Mouse (Mus musculus) cortical plate, adult 2 months (tissue): ENCODE data around the gene H2-Oa. TPM values are rescaled to one million over a fixed set of nuclear protein-coding genes. Genes with fewer than 3 reads are reported as not detected.

Source experiments
- H3K27ac ChIP-seq: fragments of 200-500 bp; 2 replicates; pipeline ENCODE4 v1.5.1; 2012; ENCODE audit warnings: low read length, control low read depth, inconsistent platforms; ENCODE audit not compliant: insufficient read depth
- H3K4me1 ChIP-seq: fragments of 200-500 bp; 2 replicates; pipeline ENCODE4 v1.6.1; 2011; ENCODE audit warnings: low read length; ENCODE audit not compliant: control insufficient read depth, insufficient read depth
- H3K4me3 ChIP-seq: fragments of 200-500 bp; 2 replicates; pipeline ENCODE4 v1.5.1; 2011; ENCODE audit warnings: mild to moderate bottlenecking, low read length, control low read depth; ENCODE audit not compliant: insufficient read depth
- CTCF ChIP-seq: fragments of 200-500 bp; IDR thresholded peaks from 2 replicates; pipeline ENCODE4 v1.5.1; 2011; ENCODE audit warnings: mild to moderate bottlenecking, control low read depth, low read length; ENCODE audit not compliant: insufficient read depth; ENCODE audit errors: extremely low read depth
- POLR2A ChIP-seq: fragments of 200-500 bp; IDR thresholded peaks from 2 replicates; pipeline ENCODE4 v1.6.1; 2011; ENCODE audit warnings: mild to moderate bottlenecking, low read length, control low read depth; ENCODE audit not compliant: insufficient read depth; ENCODE audit errors: extremely low read depth
- polyA plus RNA-seq: library from polyadenylated mRNA; depleted of rRNA; stranded (reverse); fragments of >200 nt; gene quantifications from 2 replicates; pipeline ENCODE4 v1.2.3, GENCODE M21; 2012

Gene H2-Oa
- polyA plus RNA-seq, 1 experiment: 1.7 TPM

- H3K4me1 ChIP-seq: peaks cover 2% of the 10 kb centered on the region
- peak overlapping the region; percentile 99 for H3K4me3 ChIP-seq
- TF ChIP-seq CTCF: no peak
- TF ChIP-seq POLR2A: no peak
- peak overlapping the region; percentile 100 for H3K27ac ChIP-seq
Measured at GRCm38 (mm10) chr17:34120814-34121171, 28.7 kb downstream of the H2-Oa start.

- H3K4me3 ChIP-seq: peak overlapping the region; percentile 99
- peaks cover 2% of the 10 kb centered on the region for H3K4me1 ChIP-seq
- H3K27ac ChIP-seq: peak overlapping the region; percentile 99
- TF ChIP-seq CTCF (no peak), POLR2A (peak; percentile 69)
Measured at GRCm38 (mm10) chr17:34121172-34121878, 29.2 kb downstream of the H2-Oa start.

GRCm38 (mm10) chr17:34121879-34122187 lies 29.7 kb downstream of the H2-Oa start:
- TF ChIP-seq CTCF: no peak
- TF ChIP-seq POLR2A: no peak
- peaks cover 2% of the 10 kb centered on the region for H3K4me1 ChIP-seq
- peak overlapping the region; percentile 99 for H3K27ac ChIP-seq
- H3K4me3 ChIP-seq: peak overlapping the region; percentile 99

- no peak for TF ChIP-seq CTCF
- peak; percentile 59; the same call in 1 of the 2 replicates for TF ChIP-seq POLR2A
- Histone ChIP-seq H3K4me3 (peak within 1 kb of the TSS; percentile 99), H3K27ac (peak within 1 kb of the TSS; percentile 99), H3K4me1 (peaks cover 2% of the 10 kb centered on the region)
Measured at GRCm38 (mm10) chr17:34122188-34122984, 30.2 kb downstream of the H2-Oa start, which contains the start of gene Brd2. TSS of gene Brd2 (minus strand) at chr17:34122634.

GRCm38 (mm10) chr17:34123111-34123510 lies 31.0 kb downstream of the H2-Oa start:
- Histone ChIP-seq H3K4me3 (peak overlapping the region; percentile 99; the same call in 1 of the 2 replicates), H3K27ac (no peak overlapping the region; the same call in none of the 2 replicates), H3K4me1 (peaks cover 4% of the 10 kb centered on the region)
- TF ChIP-seq CTCF (no peak), POLR2A (no peak)

- TF ChIP-seq CTCF: no peak
- no peak for TF ChIP-seq POLR2A
- Histone ChIP-seq H3K27ac (no peak overlapping the region; the same call in 1 of the 2 replicates), H3K4me1 (peaks cover 4% of the 10 kb centered on the region), H3K4me3 (peak overlapping the region; percentile 99; the same call in 1 of the 2 replicates)
Measured at GRCm38 (mm10) chr17:34123518-34123917, 31.4 kb downstream of the H2-Oa start.

GRCm38 (mm10) chr17:34124649-34125048 lies 32.5 kb downstream of the H2-Oa start:
- H3K4me3 ChIP-seq: no peak overlapping the region
- peaks cover 6% of the 10 kb centered on the region for H3K4me1 ChIP-seq
- TF ChIP-seq CTCF: no peak
- TF ChIP-seq POLR2A: no peak
- no peak overlapping the region for H3K27ac ChIP-seq

GRCm38 (mm10) chr17:34126826-34127420 lies 34.8 kb downstream of the H2-Oa start:
- peaks cover 6% of the 10 kb centered on the region for H3K4me1 ChIP-seq
- no peak overlapping the region for H3K27ac ChIP-seq
- H3K4me3 ChIP-seq: no peak overlapping the region
- TF ChIP-seq POLR2A: no peak
- TF ChIP-seq CTCF: no peak

- no peak overlapping the region for H3K4me3 ChIP-seq
- TF ChIP-seq POLR2A (no peak), CTCF (no peak)
- H3K4me1 ChIP-seq: peaks cover 6% of the 10 kb centered on the region
- H3K27ac ChIP-seq: no peak overlapping the region
Measured at GRCm38 (mm10) chr17:34127475-34127874, 35.3 kb downstream of the H2-Oa start.
